Mouse (Mus musculus): ENCODE results near the gene Cyp2c23.

Gene Cyp2c23

GRCm38 (mm10) chr19:44023066-44023465, 5.9 kb downstream of the Cyp2c23 start:
- DNase-seq = no peak

DNA sequence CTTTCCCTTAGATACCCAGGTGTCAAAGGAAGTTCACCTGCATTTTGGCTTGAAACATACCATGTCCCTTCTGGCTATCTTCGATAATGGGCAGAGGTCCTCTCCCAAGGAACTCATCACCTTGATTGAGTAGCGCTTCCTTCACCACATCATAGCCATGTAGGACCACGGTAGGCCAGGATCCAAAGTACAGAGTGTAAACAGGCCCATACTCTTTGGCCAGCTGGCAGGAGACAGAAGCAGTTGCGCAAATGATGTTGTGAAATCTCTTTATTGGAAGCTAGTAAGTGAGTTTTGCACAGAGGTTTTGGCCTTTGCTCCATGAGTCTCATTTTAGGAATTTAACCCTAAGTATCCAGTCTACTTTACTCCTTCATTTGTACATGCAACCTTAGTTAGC, 7.5 kb downstream of the Cyp2c23 start:
- peak; percentile 78 to 86 for DNase-seq

GRCm38 (mm10) chr19:44019739-44020138, 9.3 kb downstream of the Cyp2c23 start:
- DNase-seq = no peak

DNA sequence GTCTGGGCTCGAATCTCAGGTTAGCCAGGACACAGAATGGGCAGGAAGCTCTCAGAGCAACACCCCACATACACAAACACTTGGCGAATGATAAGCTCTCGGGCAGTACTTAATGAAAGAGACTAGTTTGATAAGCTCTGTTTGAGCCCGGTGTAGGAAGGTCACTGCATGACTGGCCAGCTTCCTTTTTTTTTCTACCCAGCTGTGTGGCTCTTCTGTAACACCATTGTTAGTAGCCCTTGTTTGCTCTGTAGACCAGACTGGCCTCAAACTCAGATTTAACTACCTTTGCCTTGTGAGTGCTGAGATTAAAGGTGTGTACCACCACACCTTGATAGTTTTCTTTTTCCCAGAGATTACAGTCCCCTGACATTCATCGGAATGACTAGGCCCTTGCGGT, 15.1 kb downstream of the Cyp2c23 start:
- peak in 1 of 2 experiments; percentile 19 for DNase-seq

GRCm38 (mm10) chr19:44008784-44009183, 20.2 kb downstream of the Cyp2c23 start:
- DNase-seq = peak; percentile 26 to 51

GRCm38 (mm10) chr19:44007186-44007585, 21.8 kb downstream of the Cyp2c23 start:
- no peak for DNase-seq

DNA sequence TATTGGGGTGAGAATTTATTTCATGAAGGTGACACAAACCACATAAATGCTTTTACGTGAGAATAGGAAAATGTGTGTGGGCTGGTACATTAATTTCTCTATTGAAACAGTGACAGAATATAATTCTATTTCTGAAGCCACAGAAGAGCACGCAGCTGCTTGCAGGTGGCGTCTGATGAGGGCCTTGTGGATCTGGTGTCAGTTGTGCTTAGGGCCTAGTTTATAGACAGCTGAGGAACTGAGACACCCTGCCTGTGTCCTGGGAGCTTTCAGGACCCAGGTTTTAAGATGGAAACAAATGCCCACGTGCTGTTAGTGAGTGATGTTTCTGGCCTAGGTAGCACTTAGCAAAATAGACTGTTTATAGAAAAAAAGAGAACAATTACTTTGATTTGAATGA, 24.0 kb downstream of the Cyp2c23 start:
- DNase-seq = no peak

- DNase-seq = no peak
These were observed 24.7 kb downstream of the Cyp2c23 start for GRCm38 (mm10) chr19:44004261-44004660.

DNA sequence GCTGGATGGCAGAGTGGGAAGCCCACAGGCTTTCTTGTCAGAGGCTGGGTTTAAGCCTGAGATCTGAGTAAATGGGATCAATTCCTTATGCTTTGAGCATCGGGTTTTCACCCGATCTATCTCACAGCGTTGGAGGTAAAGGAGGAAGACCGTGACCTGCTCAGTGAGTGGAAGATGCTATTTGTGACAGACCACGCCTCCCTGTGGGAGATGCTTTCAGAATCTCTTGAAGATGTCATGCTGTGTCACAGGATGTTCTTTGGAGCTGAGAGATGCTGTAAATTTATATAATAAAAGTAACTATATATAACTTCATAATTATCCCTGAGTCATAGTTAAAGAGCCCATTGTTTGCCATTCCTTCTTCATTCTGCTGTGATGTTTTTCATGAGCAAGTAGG, 28.3 kb downstream of the Cyp2c23 start:
- no peak for DNase-seq

- DNase-seq = no peak
These were observed 28.9 kb downstream of the Cyp2c23 start for GRCm38 (mm10) chr19:44000061-44000460.

- DNase-seq = no peak
These were observed 30.0 kb downstream of the Cyp2c23 start for GRCm38 (mm10) chr19:43998802-43999527.

DNA sequence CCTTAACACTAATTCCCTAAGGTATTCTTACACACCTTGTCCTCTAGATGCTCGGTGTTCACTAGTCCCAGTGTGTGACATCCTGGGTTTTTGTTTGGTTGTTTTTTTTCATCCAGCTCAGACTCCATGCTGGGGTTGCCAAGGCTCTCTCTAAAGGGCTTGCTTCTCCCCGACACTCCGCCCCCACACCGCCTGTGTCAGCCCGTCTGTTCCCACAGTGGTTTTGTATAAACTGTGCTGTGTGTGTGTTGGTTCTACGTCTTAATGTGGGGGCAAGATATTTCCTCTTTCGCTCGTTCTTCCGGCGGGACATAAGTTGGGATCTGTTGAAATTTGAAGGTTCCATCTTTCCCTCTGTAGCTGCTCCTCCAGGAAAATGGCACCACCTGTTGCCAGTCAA, 30.9 kb downstream of the Cyp2c23 start:
- no peak for DNase-seq

DNA sequence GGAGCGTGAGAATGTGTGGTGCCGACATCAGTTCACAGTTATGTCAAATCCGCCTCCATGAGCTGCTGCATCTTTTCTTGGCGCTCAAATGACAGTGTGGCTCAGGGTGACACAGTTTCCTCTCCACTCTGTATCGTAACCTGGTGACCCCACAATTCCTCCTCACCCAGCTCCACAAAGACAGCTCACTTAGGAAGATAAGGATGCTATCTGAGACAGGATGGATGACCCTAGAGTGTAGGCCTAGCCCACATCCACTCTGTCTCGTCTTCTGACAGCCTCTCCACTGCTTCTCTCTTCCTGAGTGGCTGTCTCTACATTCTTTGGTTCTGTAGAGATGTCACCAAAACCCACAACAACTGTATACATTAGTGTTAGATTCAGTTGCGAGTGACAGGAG, 33.6 kb downstream of the Cyp2c23 start:
- no peak for DNase-seq

DNA sequence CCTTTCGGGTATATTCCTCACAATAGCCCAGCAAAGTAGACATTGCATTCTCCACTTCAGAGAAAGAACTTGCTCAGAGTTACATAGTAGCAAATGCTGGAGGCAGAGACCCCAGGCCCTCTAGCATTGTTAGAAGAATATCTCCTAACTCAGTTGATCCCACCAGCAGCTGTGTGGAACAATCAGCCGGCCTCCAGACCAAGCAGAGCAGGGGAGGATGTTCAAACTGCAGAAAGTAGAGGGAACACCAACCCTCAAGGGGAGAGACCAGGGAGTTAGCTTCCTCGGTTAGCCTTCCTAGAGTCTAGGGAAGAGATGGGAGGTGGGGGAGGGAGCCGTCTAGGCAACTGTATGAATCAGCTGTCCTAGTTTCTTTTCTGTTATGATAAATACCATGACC, 36.5 kb downstream of the Cyp2c23 start:
- DNase-seq = no peak

GRCm38 (mm10) chr19:43990362-43990761, 38.6 kb downstream of the Cyp2c23 start:
- no peak for DNase-seq

DNA sequence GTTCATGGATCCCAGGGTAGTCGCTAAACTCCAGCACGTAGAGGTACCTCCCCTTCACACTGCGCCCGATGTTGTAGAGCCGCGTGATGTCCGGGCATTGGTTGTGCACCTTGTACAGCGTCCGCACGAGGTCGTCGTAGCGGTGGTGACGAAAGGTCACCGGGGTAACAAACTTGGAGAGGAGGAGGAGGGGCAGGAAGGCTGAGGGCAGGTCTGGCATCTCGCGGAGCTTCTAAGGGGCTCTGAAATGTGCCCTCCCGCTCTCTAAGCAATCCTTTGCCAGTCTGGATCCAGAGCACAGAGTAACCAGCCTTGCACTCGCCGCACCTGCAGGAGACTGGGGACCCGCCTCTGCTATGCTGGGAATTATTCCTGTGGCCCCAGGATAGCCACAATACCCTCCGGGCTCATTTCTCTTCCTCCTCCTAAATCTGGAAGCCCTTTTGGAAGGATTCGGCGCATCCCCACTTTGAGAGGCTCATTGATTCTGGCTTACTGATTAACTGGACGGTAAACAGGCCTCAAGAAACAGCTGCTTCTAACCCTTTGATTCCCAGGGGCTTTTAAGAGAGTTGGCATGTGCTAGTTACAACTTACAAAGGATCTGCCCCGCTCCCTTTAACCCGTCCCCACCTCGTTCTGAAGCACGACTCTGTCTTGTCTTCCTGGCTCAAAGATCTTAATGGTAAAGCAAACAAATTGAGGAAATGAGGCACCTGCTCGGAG, 42.8 kb downstream of the Cyp2c23 start, which contains the start of gene Cpn1:
Cpn1 (minus strand) TSS at position 488 of the 726 bp plus-strand sequence.
- DNase-seq = peak; percentile 57 to 77

GRCm38 (mm10) chr19:43981992-43982391, 47.0 kb downstream of the Cyp2c23 start:
- no peak for DNase-seq

DNA sequence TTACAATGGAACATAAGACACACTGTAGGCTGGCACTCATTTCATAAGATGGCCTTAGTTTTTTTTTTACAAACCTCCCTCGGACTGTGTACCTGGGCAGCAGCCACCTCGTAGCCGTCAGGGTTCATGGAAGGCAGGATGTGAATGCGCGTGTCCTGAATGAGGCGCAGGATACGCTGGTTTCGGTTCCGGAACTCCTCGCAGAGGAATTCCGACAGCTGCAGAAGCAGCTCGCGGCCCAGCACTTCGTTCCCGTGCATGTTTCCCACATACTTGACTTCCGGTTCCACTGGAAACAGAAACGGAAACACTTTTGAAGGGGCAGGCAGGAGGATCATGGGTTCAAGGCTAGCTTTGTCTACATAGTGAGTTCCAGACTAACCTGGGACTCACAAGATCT, 48.3 kb downstream of the Cyp2c23 start:
- no peak for DNase-seq

DNA sequence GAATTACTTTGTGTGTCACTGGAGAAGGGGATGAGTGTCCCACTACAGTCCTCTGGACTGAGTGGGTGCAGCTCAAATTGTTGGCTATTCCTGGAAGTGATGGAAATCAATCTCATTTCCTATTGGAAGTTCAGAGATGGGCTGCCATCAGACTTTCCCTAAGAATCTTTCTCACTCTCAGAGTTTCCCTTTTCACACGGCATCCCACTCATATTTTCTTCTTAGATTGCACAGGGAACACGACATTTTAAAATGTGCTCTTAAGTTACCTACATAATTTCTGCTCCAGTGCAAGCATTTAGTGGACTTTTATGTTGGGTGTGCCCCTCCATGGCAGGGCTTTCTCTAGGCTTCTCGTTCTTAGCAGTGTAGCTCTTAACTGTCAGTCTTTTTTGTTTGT, 51.2 kb downstream of the Cyp2c23 start:
- DNase-seq = no peak

GRCm38 (mm10) chr19:43976661-43977060, 52.3 kb downstream of the Cyp2c23 start:
- peak in 1 of 2 experiments; percentile 9 for DNase-seq

DNA sequence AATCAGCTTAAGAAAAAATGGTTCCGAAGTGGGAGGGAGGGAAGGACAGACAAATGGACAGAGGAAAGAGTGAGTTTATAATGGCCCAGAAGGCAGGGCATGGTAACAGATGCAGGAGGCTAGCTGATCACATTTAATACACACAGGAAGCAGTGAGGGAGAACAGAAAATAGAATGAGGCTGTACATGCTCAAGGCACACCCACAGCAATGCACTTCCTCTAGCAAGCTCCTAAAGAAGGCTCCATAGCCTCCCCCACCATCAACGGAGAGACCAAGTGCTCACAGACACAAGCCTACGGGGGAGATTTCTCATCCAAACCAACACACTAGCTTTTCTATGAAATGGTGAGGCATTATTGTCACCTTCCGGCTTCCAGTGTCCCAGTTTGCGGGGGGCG, 54.8 kb downstream of the Cyp2c23 start:
- no peak for DNase-seq

- DNase-seq = no peak
These were observed 55.3 kb downstream of the Cyp2c23 start for GRCm38 (mm10) chr19:43973711-43974110.

- DNase-seq = no peak
These were observed 56.9 kb downstream of the Cyp2c23 start for GRCm38 (mm10) chr19:43972129-43972528.

DNA sequence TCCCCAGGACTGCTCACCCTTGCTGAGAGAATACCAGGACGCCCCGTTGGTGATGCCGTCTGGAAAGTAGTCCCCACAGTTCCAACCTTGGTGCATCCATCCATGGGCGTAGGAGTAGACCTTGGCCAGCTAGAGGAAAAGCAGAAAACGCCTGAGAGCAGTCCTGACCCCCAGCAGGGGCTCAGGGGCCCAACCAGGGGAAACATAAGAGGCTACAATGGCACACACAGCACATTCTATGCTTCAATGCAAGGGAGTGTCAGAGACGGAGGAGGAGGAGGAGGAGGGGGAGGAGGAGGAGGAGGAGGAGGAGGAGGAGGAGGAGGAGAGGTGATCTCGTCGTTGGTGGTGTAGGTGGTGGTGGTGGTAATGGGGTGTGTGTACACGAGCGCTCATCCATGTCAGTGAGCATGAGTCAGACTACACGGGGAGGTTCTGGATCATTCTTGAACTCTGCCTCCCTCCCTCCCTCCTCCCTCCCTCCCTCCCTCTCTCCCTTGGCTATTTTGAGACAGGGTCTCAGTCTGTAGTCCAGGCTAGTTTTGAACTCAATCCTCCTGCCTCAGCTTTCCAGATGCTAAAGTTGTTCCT, 60.5 kb downstream of the Cyp2c23 start:
- DNase-seq = no peak

Data from lung, adult 18-20 months (tissue).